Mouse (Mus musculus) neural tube, embryonic 13.5 days (tissue): ENCODE results near the gene Wdtc1. TPM values are rescaled to one million over a fixed set of nuclear protein-coding genes. Genes with fewer than 3 reads are reported as not detected.
A peak's percentile ranks its signal among the peaks of the same experiment; 100 is the strongest.

Experiments
- ATAC-seq: fragments of 200-750 bp; cut with Nextera tagmentation; 2 replicates; pipeline ENCODE4 v1.8.0; 2017; ENCODE audit warnings: low read depth, mild to moderate bottlenecking, moderate TSS enrichment, moderate library complexity
- H3K27ac ChIP-seq: fragments of 300-500 bp; sonication (generic); replicated peaks from 2 replicates; pipeline ENCODE4 v1.5.1; 2015; ENCODE audit warnings: moderate library complexity, mild to moderate bottlenecking, inconsistent platforms
- H3K27me3 ChIP-seq: fragments of 300-500 bp; sonication (generic); 2 replicates; pipeline ENCODE4 v1.6.1; 2015; ENCODE audit warnings: mild to moderate bottlenecking, inconsistent platforms
- H3K36me3 ChIP-seq: fragments of 300-500 bp; sonication (generic); 2 replicates; pipeline ENCODE4 v1.6.1; 2015; ENCODE audit warnings: mild to moderate bottlenecking, inconsistent platforms
- H3K4me1 ChIP-seq: fragments of 300-500 bp; sonication (generic); replicated peaks from 2 replicates; pipeline ENCODE4 v1.6.1; 2015; ENCODE audit warnings: inconsistent platforms
- H3K4me2 ChIP-seq: fragments of 300-500 bp; sonication (generic); 2 replicates; pipeline ENCODE4 v1.6.1; 2015; ENCODE audit warnings: inconsistent platforms, mild to moderate bottlenecking, moderate library complexity
- H3K4me3 ChIP-seq: fragments of 300-500 bp; sonication (generic); 2 replicates; pipeline ENCODE4 v1.5.1; 2015; ENCODE audit warnings: mild to moderate bottlenecking, inconsistent platforms
- H3K9ac ChIP-seq: fragments of 300-500 bp; sonication (generic); 2 replicates; pipeline ENCODE4 v1.6.1; 2015; ENCODE audit warnings: moderate library complexity, mild to moderate bottlenecking, inconsistent platforms
- H3K9me3 ChIP-seq: fragments of 300-500 bp; sonication (generic); 2 replicates; pipeline ENCODE4 v1.6.1; 2016; ENCODE audit warnings: inconsistent platforms
- WGBS: fragments of 180-500 bp; shearing (Covaris S2); methylation state at CpG from one replicate; pipeline ENCODE4 v1.1.7; 2015; 5-methylcytosine and 5-hydroxymethylcytosine counted together
- polyA plus RNA-seq: library from polyadenylated mRNA; unstranded; fragments of >200 nt; fragmentation: Nextera tagmentation; extraction: Ambion mirVana; gene quantifications from 2 replicates; pipeline ENCODE4 v1.2.1, GENCODE M21; 2015

The Wdtc1 gene
- polyA plus RNA-seq, result 21.9 and 24.3 TPM in 2 replicates

DNA sequence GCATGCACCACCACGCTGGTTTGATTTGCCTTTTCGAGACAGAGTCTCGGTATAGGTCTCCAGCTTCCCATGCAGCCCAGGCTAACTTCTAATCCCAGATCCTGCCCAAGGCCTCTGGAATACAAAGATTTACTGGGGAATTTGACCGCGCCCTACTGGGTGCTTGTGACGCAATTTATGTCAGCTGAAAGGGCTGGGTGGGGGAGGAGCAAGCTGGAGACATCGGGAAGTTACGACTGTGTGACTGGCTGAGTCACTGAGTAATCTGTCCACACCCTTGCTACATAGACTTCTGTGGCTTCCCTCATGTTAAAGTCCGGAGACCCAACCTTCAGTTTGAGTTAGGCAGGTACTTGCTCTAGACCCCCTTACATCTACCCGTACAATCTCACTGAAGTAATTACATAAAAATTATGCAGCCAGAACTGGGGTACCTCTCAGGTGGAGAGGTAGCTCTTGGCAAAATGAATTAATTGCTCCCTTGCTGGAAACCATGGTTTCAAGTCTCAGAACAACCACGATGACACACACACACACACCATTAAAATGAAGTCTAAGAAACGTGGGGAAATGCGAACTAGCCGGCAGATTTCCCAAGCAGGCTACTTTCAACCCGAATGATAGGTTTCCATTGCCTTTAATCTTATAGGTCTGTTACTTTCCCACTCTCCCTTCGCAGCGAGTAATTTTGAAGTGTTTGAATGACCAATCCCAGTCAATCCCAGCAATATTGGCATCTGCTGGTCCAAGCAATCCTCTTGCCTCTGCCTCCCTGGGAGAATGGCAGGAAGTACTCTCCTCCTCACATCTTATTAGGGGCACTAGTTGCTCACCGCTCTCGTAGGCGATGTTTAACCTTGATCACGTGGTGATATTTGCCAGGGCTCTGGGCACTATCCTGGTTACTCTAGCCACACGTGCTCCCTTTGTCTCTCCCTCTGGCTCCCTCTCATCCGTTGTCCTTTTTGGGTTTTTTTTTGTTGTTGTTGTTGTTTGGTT, at the start of gene Wdtc1:
Gene Wdtc1 (minus strand): TSS at position 115 of the 999 bp plus-strand sequence.
- WGBS, result 86% methylated on average over 23 of the region's 23 CpGs
- no peak for ATAC-seq

DNA sequence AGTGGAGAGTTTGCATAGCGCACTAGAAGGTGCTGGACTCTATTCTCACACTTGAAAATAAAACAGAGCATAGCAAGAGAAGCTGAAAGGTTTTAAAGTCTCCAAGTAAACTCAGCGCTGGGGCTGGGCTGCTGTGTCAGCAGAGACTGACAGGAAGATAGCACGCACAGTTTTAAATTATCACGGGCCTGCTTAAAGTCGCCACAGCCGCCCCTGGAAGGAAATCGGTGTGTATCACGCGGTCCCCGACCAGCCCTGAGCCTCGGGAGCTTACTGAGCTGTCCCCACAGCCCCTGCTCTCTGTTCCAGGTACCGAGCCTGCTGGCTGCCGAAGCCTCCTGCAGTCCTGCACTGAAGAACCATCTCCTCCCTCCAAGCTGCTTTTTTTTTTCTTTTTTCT, 48.7 kb upstream of the Wdtc1 start:
- no peaks in the 10 kb centered on the region for H3K27me3 ChIP-seq

More for the DNA sequence above, at the start of gene Wdtc1:
- H3K27ac ChIP-seq, result no peak within 1 kb of the TSS
- H3K4me3 ChIP-seq, result no peak within 1 kb of the TSS
- H3K27me3 ChIP-seq, result no peaks in the 10 kb centered on the region
- H3K9me3 ChIP-seq, result no peaks in the 10 kb centered on the region
- no peak within 1 kb of the TSS for H3K4me2 ChIP-seq
- no peaks in the 10 kb centered on the region for H3K4me1 ChIP-seq
- no peaks in the 10 kb centered on the region for H3K36me3 ChIP-seq
- no peak within 1 kb of the TSS for H3K9ac ChIP-seq

GRCm38 (mm10) chr4:133400098-133400497, 46.8 kb upstream of the Wdtc1 start:
- no peak for ATAC-seq
- H3K27ac ChIP-seq, result no peak overlapping the region
- H3K9me3 ChIP-seq, result no peaks in the 10 kb centered on the region
- no peaks in the 10 kb centered on the region for H3K27me3 ChIP-seq
- no peaks in the 10 kb centered on the region for H3K36me3 ChIP-seq
- no peak overlapping the region for H3K4me2 ChIP-seq
- H3K4me3 ChIP-seq, result no peak overlapping the region
- H3K9ac ChIP-seq, result no peak overlapping the region
- 72% methylated on average over 7 of the region's 7 CpGs for WGBS
- H3K4me1 ChIP-seq, result peaks cover 39% of the 10 kb centered on the region

More for the DNA sequence above, 48.7 kb upstream of the Wdtc1 start:
- H3K4me3 ChIP-seq, result no peak overlapping the region
- H3K4me1 ChIP-seq, result peaks cover 33% of the 10 kb centered on the region
- no peak overlapping the region for H3K4me2 ChIP-seq
- 71% methylated on average over 13 of the region's 13 CpGs for WGBS
- H3K9ac ChIP-seq, result no peak overlapping the region
- H3K9me3 ChIP-seq, result no peaks in the 10 kb centered on the region
- H3K36me3 ChIP-seq, result no peaks in the 10 kb centered on the region
- ATAC-seq, result no peak
- no peak overlapping the region for H3K27ac ChIP-seq

DNA sequence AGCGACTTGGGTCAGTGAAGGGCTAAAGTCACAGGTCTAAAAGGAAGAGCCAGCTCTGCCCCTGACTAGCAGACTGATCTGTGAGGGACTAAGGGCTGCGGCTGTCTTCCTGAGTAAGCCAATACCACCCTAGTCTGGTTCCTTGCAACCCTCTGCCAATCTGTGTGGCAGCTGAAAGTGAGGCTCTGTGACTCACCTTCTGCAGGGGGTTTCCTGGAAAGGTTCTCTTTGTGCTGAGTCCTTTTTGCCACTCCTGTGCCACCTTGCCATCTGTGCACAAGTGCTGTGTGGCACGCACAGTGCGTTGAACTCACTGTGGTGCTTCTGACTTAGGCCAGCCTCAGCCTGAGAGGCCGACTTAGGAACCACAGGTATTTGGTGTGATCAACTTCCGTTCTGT, 46.2 kb upstream of the Wdtc1 start:
- Histone ChIP-seq H3K36me3 (no peaks in the 10 kb centered on the region), H3K4me3 (no peak overlapping the region), H3K4me1 (peaks cover 45% of the 10 kb centered on the region), H3K4me2 (no peak overlapping the region), H3K9me3 (no peaks in the 10 kb centered on the region), H3K27me3 (no peaks in the 10 kb centered on the region), H3K27ac (no peak overlapping the region), H3K9ac (no peak overlapping the region)
- WGBS, result 90% methylated on average over 6 of the region's 6 CpGs
- ATAC-seq, result no peak

DNA sequence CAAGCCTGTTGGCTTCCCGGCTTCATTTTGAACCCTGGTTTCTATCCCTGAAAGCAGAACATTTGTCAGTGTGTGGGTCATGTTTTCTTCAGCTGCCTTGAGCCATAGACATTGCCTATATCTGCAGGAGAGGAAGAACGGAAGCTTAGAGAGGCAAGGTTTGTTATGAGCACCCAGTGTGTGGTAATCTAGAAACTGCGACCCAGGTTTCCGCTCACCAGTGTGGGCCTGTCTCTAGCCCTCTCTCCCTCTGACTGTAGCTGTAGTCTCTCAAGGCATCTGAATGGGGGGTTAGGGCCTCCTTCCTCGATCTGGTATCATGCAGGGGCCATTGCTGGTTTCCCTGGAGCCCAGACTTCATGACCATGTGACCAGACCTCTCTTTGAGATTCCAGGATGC, 45.3 kb upstream of the Wdtc1 start:
- Histone ChIP-seq H3K9me3 (no peaks in the 10 kb centered on the region), H3K27me3 (no peaks in the 10 kb centered on the region), H3K4me3 (no peak overlapping the region), H3K4me1 (peaks cover 50% of the 10 kb centered on the region), H3K36me3 (no peaks in the 10 kb centered on the region), H3K27ac (no peak overlapping the region), H3K4me2 (no peak overlapping the region), H3K9ac (no peak overlapping the region)
- ATAC-seq, result no peak
- WGBS, result 81% methylated on average over 5 of the region's 5 CpGs

DNA sequence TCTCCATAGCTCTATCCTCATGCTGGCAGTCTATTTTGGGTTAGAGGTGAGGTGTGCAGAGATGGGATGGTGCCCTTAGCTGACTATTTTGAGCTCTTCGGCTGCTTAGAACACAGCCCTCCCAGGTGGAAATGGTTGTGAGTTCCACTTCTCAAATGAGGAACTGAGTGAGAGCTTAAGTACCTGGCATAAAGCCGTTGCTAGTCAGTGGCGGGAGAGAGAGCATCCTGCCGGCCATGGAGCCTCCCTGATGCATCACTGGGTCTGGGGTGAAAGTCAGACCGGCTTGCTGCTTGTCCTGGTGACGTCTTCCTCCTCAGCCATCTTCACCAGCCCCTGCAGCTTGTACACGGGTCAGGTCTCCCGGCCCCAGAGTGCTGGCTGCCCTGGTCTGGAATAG, 44.7 kb upstream of the Wdtc1 start:
- 88% methylated on average over 8 of the region's 8 CpGs for WGBS
- ATAC-seq, result no peak

DNA sequence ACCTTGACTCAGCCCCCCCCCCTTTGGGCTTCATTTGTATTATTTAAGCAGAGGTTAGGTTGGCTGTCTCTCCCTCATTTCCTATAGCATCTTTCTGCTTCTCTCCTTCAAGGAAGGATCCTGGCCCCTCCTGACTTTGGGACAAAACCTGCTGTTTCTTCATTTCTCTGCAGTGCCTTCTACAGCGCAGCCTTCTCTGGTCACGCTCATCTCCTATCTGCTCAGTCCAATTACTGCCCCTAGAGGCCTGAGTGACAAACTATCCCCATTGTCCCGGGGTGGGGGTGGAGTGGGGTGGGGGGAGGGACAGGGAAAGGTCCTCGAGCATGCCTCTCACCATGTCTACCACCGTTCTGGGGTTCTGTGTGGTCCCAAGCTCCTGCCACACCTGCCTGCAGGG, 44.0 kb upstream of the Wdtc1 start:
- Histone ChIP-seq H3K27ac (no peak overlapping the region), H3K4me3 (no peak overlapping the region), H3K36me3 (no peaks in the 10 kb centered on the region), H3K4me1 (peaks cover 50% of the 10 kb centered on the region), H3K27me3 (no peaks in the 10 kb centered on the region), H3K9ac (no peak overlapping the region), H3K4me2 (no peak overlapping the region), H3K9me3 (no peaks in the 10 kb centered on the region)
- WGBS, result 32% methylated on average over 5 of the region's 5 CpGs
- ATAC-seq, result no peak

More for the DNA sequence above, 44.7 kb upstream of the Wdtc1 start:
- Histone ChIP-seq H3K27ac (no peak overlapping the region), H3K9ac (no peak overlapping the region), H3K27me3 (no peaks in the 10 kb centered on the region), H3K4me3 (no peak overlapping the region), H3K36me3 (no peaks in the 10 kb centered on the region), H3K4me1 (peaks cover 50% of the 10 kb centered on the region), H3K4me2 (no peak overlapping the region), H3K9me3 (no peaks in the 10 kb centered on the region)

DNA sequence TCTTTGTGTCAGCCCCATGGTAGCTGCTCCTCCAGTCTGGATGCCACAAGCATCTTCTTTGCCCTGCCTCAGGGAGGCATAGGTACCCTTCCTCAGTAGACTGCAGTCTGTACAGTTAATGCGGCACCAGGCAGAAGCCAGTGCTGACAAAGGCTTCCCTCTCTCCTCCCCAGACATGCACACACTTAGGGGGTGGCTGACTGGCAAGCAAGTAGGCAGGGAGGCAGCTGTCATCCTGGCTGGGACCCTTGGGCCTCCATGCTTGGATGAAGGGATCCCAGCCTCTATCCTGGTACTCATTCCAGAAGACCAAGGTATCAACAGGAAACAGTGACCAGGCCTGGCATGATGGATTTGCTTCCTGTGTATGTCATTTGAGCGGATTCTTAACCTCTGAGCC, 42.8 kb upstream of the Wdtc1 start:
- H3K27ac ChIP-seq, result 0 out of 2 replicates have a peak overlapping the region, but pooled peaks have one; percentile 18
- no peak for ATAC-seq
- no peak overlapping the region for H3K4me3 ChIP-seq
- H3K36me3 ChIP-seq, result no peaks in the 10 kb centered on the region
- no peaks in the 10 kb centered on the region for H3K27me3 ChIP-seq
- no peak overlapping the region for H3K4me2 ChIP-seq
- WGBS, result 73% methylated on average over 2 of the region's 2 CpGs
- H3K9ac ChIP-seq, result no peak overlapping the region
- H3K9me3 ChIP-seq, result no peaks in the 10 kb centered on the region
- peaks cover 59% of the 10 kb centered on the region for H3K4me1 ChIP-seq

GRCm38 (mm10) chr4:133394981-133395573, 41.8 kb upstream of the Wdtc1 start:
- Histone ChIP-seq H3K4me1 (peaks cover 67% of the 10 kb centered on the region), H3K9ac (peak overlapping the region; percentile 32; the same call in 1 of the 2 replicates), H3K4me2 (no peak overlapping the region), H3K36me3 (no peaks in the 10 kb centered on the region), H3K27me3 (no peaks in the 10 kb centered on the region), H3K4me3 (no peak overlapping the region), H3K27ac (no peak overlapping the region), H3K9me3 (no peaks in the 10 kb centered on the region)
- no peak for ATAC-seq
- WGBS, result 90% methylated on average over 4 of the region's 4 CpGs

GRCm38 (mm10) chr4:133391185-133392040, 38.1 kb upstream of the Wdtc1 start:
- Histone ChIP-seq H3K4me1 (peaks cover 54% of the 10 kb centered on the region), H3K27me3 (no peaks in the 10 kb centered on the region), H3K4me3 (no peak overlapping the region), H3K36me3 (no peaks in the 10 kb centered on the region), H3K27ac (no peak overlapping the region), H3K9ac (no peak overlapping the region), H3K4me2 (no peak overlapping the region), H3K9me3 (no peaks in the 10 kb centered on the region)
- WGBS, result 81% methylated on average over 18 of the region's 18 CpGs
- ATAC-seq, result no peak

GRCm38 (mm10) chr4:133390585-133390984, 37.3 kb upstream of the Wdtc1 start:
- WGBS, result 95% methylated on average over 6 of the region's 6 CpGs
- no peaks in the 10 kb centered on the region for H3K27me3 ChIP-seq

More at GRCm38 (mm10) chr4:133390585-133390984, 37.3 kb upstream of the Wdtc1 start:
- no peak overlapping the region for H3K4me3 ChIP-seq
- peaks cover 50% of the 10 kb centered on the region for H3K4me1 ChIP-seq
- no peak overlapping the region for H3K27ac ChIP-seq
- no peak for ATAC-seq
- H3K9me3 ChIP-seq, result no peaks in the 10 kb centered on the region
- H3K36me3 ChIP-seq, result no peaks in the 10 kb centered on the region
- no peak overlapping the region for H3K9ac ChIP-seq
- no peak overlapping the region for H3K4me2 ChIP-seq
